8 mouse cellular contexts compared by ENCODE assay signal in genomic region chr11:51582713-51583112, GRCm38 (mm10). TPM values are rescaled to one million over a fixed set of nuclear protein-coding genes. Genes with fewer than 3 reads are reported as not detected.
DNase-seq lines count a peak whose midpoint lies in the region; ATAC-seq and TF ChIP-seq lines count a peak whose summit lies in the region.

No protein-coding gene starts in this region.

- no peaks in the 10 kb centered on the region for H3K9me3 ChIP-seq in kidney, embryonic 15.5 days (replicated peaks)
- no peaks in the 10 kb centered on the region for H3K9me3 ChIP-seq in lung, postnatal 0 days (ENCODE audit: low read length)

- no peak overlapping the region for H3K9ac ChIP-seq in kidney, embryonic 15.5 days
- no peak overlapping the region for H3K9ac ChIP-seq in lung, postnatal 0 days (replicated peaks; ENCODE audit: low read depth)

- H3K27me3 ChIP-seq in kidney, embryonic 15.5 days = no peaks in the 10 kb centered on the region
- H3K27me3 ChIP-seq in lung, postnatal 0 days (replicated peaks; ENCODE audit: insufficient read depth, low read length) = no peaks in the 10 kb centered on the region

- peaks cover 6% of the 10 kb centered on the region; the same call in 1 of the 2 replicates for H3K4me1 ChIP-seq in bone marrow, adult 2 months (ENCODE audit: control insufficient read depth, insufficient read depth, low read length)
- no peaks in the 10 kb centered on the region for H3K4me1 ChIP-seq in embryonic fibroblast, embryonic 13.5 days (ENCODE audit: control insufficient read depth, insufficient read depth, low read length)
- H3K4me1 ChIP-seq in kidney, embryonic 15.5 days = peaks cover 35% of the 10 kb centered on the region
- H3K4me1 ChIP-seq in lung, postnatal 0 days (ENCODE audit: insufficient read depth, low read depth, low read length) = peaks cover 22% of the 10 kb centered on the region

- no peak for ATAC-seq in CD4-positive, CD25-positive, alpha-beta regulatory T cell, adult 4 months
- ATAC-seq in kidney, embryonic 15.5 days (replicated peaks; ENCODE audit: low FRiP score) = no peak
- ATAC-seq in lung, postnatal 0 days = no peak

- no peak overlapping the region for H3K4me2 ChIP-seq in kidney, embryonic 15.5 days
- H3K4me2 ChIP-seq in lung, postnatal 0 days (replicated peaks; ENCODE audit: low read depth, low read length) = no peak overlapping the region

- H3K36me3 ChIP-seq in kidney, embryonic 15.5 days = peaks cover 20% of the 10 kb centered on the region
- peaks cover 8% of the 10 kb centered on the region; the same call in 1 of the 2 replicates for H3K36me3 ChIP-seq in lung, postnatal 0 days (ENCODE audit: insufficient read depth, low read length)

- whole genome bisulfite sequencing in bone marrow, adult 2 months = 22% methylated on average over 8 of the region's 8 CpGs
- WGBS in kidney, embryonic 15.5 days = 21% methylated on average over 8 of the region's 8 CpGs
- WGBS in lung, postnatal 0 days = 22% methylated on average over 8 of the region's 8 CpGs

- no peak for TF ChIP-seq POLR2A in bone marrow, adult 2 months (IDR thresholded peaks at IDR 0.05; ENCODE audit: borderline replicate concordance, control insufficient read depth, low read depth, low read length)
- TF ChIP-seq POLR2A in embryonic fibroblast, embryonic 13.5 days (IDR thresholded peaks at IDR 0.05; ENCODE audit: low read depth, low read length) = no peak

- no peak for TF ChIP-seq EP300 in lung, postnatal 0 days (IDR thresholded peaks at IDR 0.05)

- peak; percentile 88 for TF ChIP-seq CTCF in bone marrow, adult 2 months (IDR thresholded peaks at IDR 0.05; ENCODE audit: control insufficient read depth, insufficient read depth, low read length)
- TF ChIP-seq CTCF in embryonic fibroblast, embryonic 13.5 days (IDR thresholded peaks at IDR 0.05; ENCODE audit: borderline replicate concordance, insufficient read depth, low read length) = peak; percentile 31
- TF ChIP-seq CTCF in lung, postnatal 0 days (IDR thresholded peaks at IDR 0.05) = peak; percentile 83

- no peak overlapping the region for H3K27ac ChIP-seq in bone marrow, adult 2 months (ENCODE audit: control insufficient read depth, insufficient read depth, low read depth, low read length, poor library complexity)
- no peak overlapping the region for H3K27ac ChIP-seq in embryonic fibroblast, embryonic 13.5 days (ENCODE audit: insufficient read depth, low read length)
- 0 out of 2 replicates have a peak overlapping the region, but pooled peaks have one; percentile 97 for H3K27ac ChIP-seq in kidney, embryonic 15.5 days
- H3K27ac ChIP-seq in lung, postnatal 0 days (ENCODE audit: low read length) = no peak overlapping the region

- peak; percentile 78 for DNase-seq in CD4-positive, CD25-positive, alpha-beta regulatory T cell, adult 2 months (ENCODE audit: low read depth, low spot score)
- peak; percentile 85 for DNase-seq in 416B (ENCODE audit: low read depth)
- DNase-seq in lung, postnatal 0 days (ENCODE audit: low spot score) = peak; percentile 84
- peak; percentile 63 for DNase-seq in right cerebral cortex, postnatal 4 days

- H3K4me3 ChIP-seq in bone marrow, adult 2 months (replicated peaks; ENCODE audit: control insufficient read depth, low read depth, low read length) = no peak overlapping the region
- H3K4me3 ChIP-seq in embryonic fibroblast, embryonic 13.5 days (ENCODE audit: insufficient read depth, low read length) = no peak overlapping the region
- H3K4me3 ChIP-seq in kidney, embryonic 15.5 days (replicated peaks) = no peak overlapping the region
- no peak overlapping the region for H3K4me3 ChIP-seq in lung, postnatal 0 days (ENCODE audit: low read depth, low read length)

RNA-seq across cellular contexts. Expression of gene Phykpl, which starts 1.8 kb away (rescaled TPM):
- polyA plus RNA-seq in CD4-positive, CD25-positive, alpha-beta regulatory T cell, adult 4 months (2017; shearing (Covaris generic)) = 10 to 100 TPM; 27.4 to 30.3 TPM
- 7.7 and 10.8 TPM in 2 replicates for polyA plus RNA-seq in bone marrow, adult 2 months (2011; ENCODE audit: insufficient read depth, insufficient read length, low replicate concordance, missing spikeins)
- 12.0 and 14.2 TPM in 2 replicates for polyA plus RNA-seq in embryonic fibroblast, embryonic 13.5 days (2011; ENCODE audit: insufficient read length, low read depth, missing spikeins)
- 22.2 and 23.1 TPM in 2 replicates for polyA plus RNA-seq in kidney, embryonic 15.5 days (2015; fragmentation: Nextera tagmentation; extraction: Ambion mirVana)
- polyA plus RNA-seq in lung, postnatal 0 days (2015; fragmentation: Nextera tagmentation; extraction: Ambion mirVana) = 10.8 and 12.0 TPM in 2 replicates

RNA-seq across cellular contexts. Expression of gene Hnrnpab, which starts 23.9 kb away (rescaled TPM):
- polyA plus RNA-seq in CD4-positive, CD25-positive, alpha-beta regulatory T cell, adult 4 months (2017; shearing (Covaris generic)) = 10 to 100 TPM; 21.2 to 36.2 TPM
- polyA plus RNA-seq in bone marrow, adult 2 months (2011; ENCODE audit: insufficient read depth, insufficient read length, low replicate concordance, missing spikeins) = 188 and 198 TPM in 2 replicates
- 361 and 364 TPM in 2 replicates for polyA plus RNA-seq in embryonic fibroblast, embryonic 13.5 days (2011; ENCODE audit: insufficient read length, low read depth, missing spikeins)
- polyA plus RNA-seq in kidney, embryonic 15.5 days (2015; fragmentation: Nextera tagmentation; extraction: Ambion mirVana) = 443 and 447 TPM in 2 replicates
- 152 and 167 TPM in 2 replicates for polyA plus RNA-seq in lung, postnatal 0 days (2015; fragmentation: Nextera tagmentation; extraction: Ambion mirVana)

RNA-seq across cellular contexts. Expression of gene Nhp2, which starts 36.8 kb away (rescaled TPM):
- polyA plus RNA-seq in CD4-positive, CD25-positive, alpha-beta regulatory T cell, adult 4 months (2017; shearing (Covaris generic)) = 100 to 1,000 TPM in 1 of 2 experiments, 10 to 100 TPM in 1; 87.8 to 116 TPM
- 58.3 and 118 TPM in 2 replicates for polyA plus RNA-seq in bone marrow, adult 2 months (2011; ENCODE audit: insufficient read depth, insufficient read length, low replicate concordance, missing spikeins)
- polyA plus RNA-seq in embryonic fibroblast, embryonic 13.5 days (2011; ENCODE audit: insufficient read length, low read depth, missing spikeins) = 61.2 and 70.9 TPM in 2 replicates
- polyA plus RNA-seq in kidney, embryonic 15.5 days (2015; fragmentation: Nextera tagmentation; extraction: Ambion mirVana) = 163 and 169 TPM in 2 replicates
- polyA plus RNA-seq in lung, postnatal 0 days (2015; fragmentation: Nextera tagmentation; extraction: Ambion mirVana) = 60.1 and 67.2 TPM in 2 replicates

RNA-seq across cellular contexts. Expression of gene Rmnd5b, which starts 53.0 kb away (rescaled TPM):
- 10 to 100 TPM; 46.6 to 54.0 TPM for polyA plus RNA-seq in CD4-positive, CD25-positive, alpha-beta regulatory T cell, adult 4 months (2017; shearing (Covaris generic))
- polyA plus RNA-seq in bone marrow, adult 2 months (2011; ENCODE audit: insufficient read depth, insufficient read length, low replicate concordance, missing spikeins) = 14.8 and 19.3 TPM in 2 replicates
- polyA plus RNA-seq in embryonic fibroblast, embryonic 13.5 days (2011; ENCODE audit: insufficient read length, low read depth, missing spikeins) = 17.5 and 20.0 TPM in 2 replicates
- 43.1 and 44.0 TPM in 2 replicates for polyA plus RNA-seq in kidney, embryonic 15.5 days (2015; fragmentation: Nextera tagmentation; extraction: Ambion mirVana)
- polyA plus RNA-seq in lung, postnatal 0 days (2015; fragmentation: Nextera tagmentation; extraction: Ambion mirVana) = 43.2 and 46.4 TPM in 2 replicates

Comparison
In these comparisons a context has a peak if more than half of its experiments do, and no peak if none do; other contexts are left out.
1. CTCF ChIP-seq: peak in every context shown above with its lines; median percentile 88 in bone marrow, adult 2 months; 83 in lung, postnatal 0 days; 31 in embryonic fibroblast, embryonic 13.5 days.